Mouse (Mus musculus) yolk sac, embryonic 10.5 days (tissue): ENCODE measurements at regions not wholly inside any gene's neighbourhood (a gene's known extent, or its start where the extent isn't known, plus 50 kb on each side); places are given as distances from the start of the nearest gene placed in this dataset.

Experiments
- DNase-seq: peaks from one replicate; pipeline ENCODE4 v3.0.0-alpha.2; 2017; ENCODE audit warnings: low spot score

- DNase-seq = no peak
Observed at GRCm38 (mm10) chrX:166725761-166726503, 140.4 kb upstream of the Egfl6 start.

- no peak for DNase-seq
Observed at GRCm38 (mm10) chrX:166718075-166718474, 132.6 kb upstream of the Egfl6 start.

- DNase-seq = no peak
Observed at GRCm38 (mm10) chrX:166709306-166709705, 123.8 kb upstream of the Egfl6 start.

GRCm38 (mm10) chrX:166708106-166708505, 122.6 kb upstream of the Egfl6 start:
- DNase-seq = no peak

GRCm38 (mm10) chrX:166707029-166707428, 121.5 kb upstream of the Egfl6 start:
- DNase-seq = peak; percentile 50

- no peak for DNase-seq
Observed at GRCm38 (mm10) chrX:166704311-166704710, 118.8 kb upstream of the Egfl6 start.

- DNase-seq = no peak
Observed at GRCm38 (mm10) chrX:166694219-166694618, 108.7 kb upstream of the Egfl6 start.

GRCm38 (mm10) chrX:166688779-166689178, 103.3 kb upstream of the Egfl6 start:
- no peak for DNase-seq

GRCm38 (mm10) chrX:166673404-166673803, 87.9 kb upstream of the Egfl6 start:
- DNase-seq = no peak

GRCm38 (mm10) chrX:166672617-166673016, 87.1 kb upstream of the Egfl6 start:
- DNase-seq = no peak

- no peak for DNase-seq
Observed at GRCm38 (mm10) chrX:166671853-166672252, 86.3 kb upstream of the Egfl6 start.

GRCm38 (mm10) chrX:166666304-166666703, 80.8 kb upstream of the Egfl6 start:
- no peak for DNase-seq

GRCm38 (mm10) chrX:166661808-166662207, 76.3 kb upstream of the Egfl6 start:
- no peak for DNase-seq

- peak; percentile 48 for DNase-seq
Observed at GRCm38 (mm10) chrX:166661043-166661718, 75.7 kb upstream of the Egfl6 start.

GRCm38 (mm10) chrX:166660715-166661042, 75.2 kb upstream of the Egfl6 start:
- no peak for DNase-seq

- no peak for DNase-seq
Observed at GRCm38 (mm10) chrX:166652400-166652799, 66.9 kb upstream of the Egfl6 start.

GRCm38 (mm10) chrX:166645713-166646112, 60.2 kb upstream of the Egfl6 start:
- no peak for DNase-seq

GRCm38 (mm10) chrX:166641256-166641655, 55.7 kb upstream of the Egfl6 start:
- no peak for DNase-seq

- DNase-seq = no peak
Observed at GRCm38 (mm10) chrX:166640258-166640657, 54.7 kb upstream of the Egfl6 start.
